Mouse (Mus musculus) limb, embryonic 14.5 days (tissue): Measurements from ENCODE around the gene Zglp1. TPM values are rescaled to one million over a fixed set of nuclear protein-coding genes. Genes with fewer than 3 reads are reported as not detected.
A peak's percentile ranks its signal among the peaks of the same experiment; 100 is the strongest.
"Not testable (repeated sequence)": the region's sequence is repeated elsewhere in the genome, so short reads cannot be mapped to it uniquely, and the experiment has no call there.

Experiments
- ATAC-seq: fragments of 200-750 bp; cut with Nextera tagmentation; 2 replicates; pipeline ENCODE4 v1.8.0; 2017; ENCODE audit warnings: low read depth, moderate number of reproducible peaks, moderate TSS enrichment; ENCODE audit not compliant: low FRiP score
- DNase-seq: peaks from one replicate; pipeline ENCODE4 v3.0.0-alpha.2; 2015; ENCODE audit warnings: low spot score
- H3K27ac ChIP-seq: fragments of 300-500 bp; sonication (generic); replicated peaks from 2 replicates; pipeline ENCODE4 v1.5.1; 2014; ENCODE audit warnings: low read depth, mild to moderate bottlenecking, low read length, moderate library complexity, mixed read lengths
- H3K27me3 ChIP-seq: fragments of 300-500 bp; sonication (generic); 2 replicates; pipeline ENCODE4 v1.6.1; 2014; ENCODE audit warnings: low read length, mixed read lengths; ENCODE audit not compliant: control insufficient read depth, insufficient read depth
- H3K36me3 ChIP-seq: fragments of 300-500 bp; sonication (generic); 2 replicates; pipeline ENCODE4 v1.6.1; 2014; ENCODE audit warnings: mild to moderate bottlenecking, low read length, moderate library complexity, mixed read lengths; ENCODE audit not compliant: control insufficient read depth, insufficient read depth
- H3K4me1 ChIP-seq: fragments of 300-500 bp; sonication (generic); 2 replicates; pipeline ENCODE4 v1.6.1; 2014; ENCODE audit warnings: antibody characterized with exemption, low read length, mixed read lengths; ENCODE audit not compliant: control insufficient read depth, insufficient read depth
- H3K4me2 ChIP-seq: fragments of 300-500 bp; sonication (generic); replicated peaks from 2 replicates; pipeline ENCODE4 v1.6.1; 2014; ENCODE audit warnings: low read depth, mild to moderate bottlenecking, low read length, moderate library complexity; ENCODE audit not compliant: severe bottlenecking
- H3K4me3 ChIP-seq: fragments of 300-500 bp; sonication (generic); replicated peaks from 2 replicates; pipeline ENCODE4 v1.5.1; 2014; ENCODE audit warnings: low read length
- H3K9ac ChIP-seq: fragments of 300-500 bp; sonication (generic); 2 replicates; pipeline ENCODE4 v1.6.1; 2014; ENCODE audit warnings: mild to moderate bottlenecking, low read depth, low read length, moderate library complexity; ENCODE audit not compliant: severe bottlenecking
- H3K9me3 ChIP-seq: fragments of 300-500 bp; sonication (generic); 2 replicates; pipeline ENCODE4 v1.6.1; 2016; ENCODE audit warnings: low read length; ENCODE audit not compliant: control insufficient read depth
- POLR2A ChIP-seq: fragments of 200-500 bp; IDR thresholded peaks from 2 replicates; pipeline ENCODE4 v1.8.0; 2012; ENCODE audit warnings: inconsistent platforms, mild to moderate bottlenecking, moderate library complexity, borderline replicate concordance; ENCODE audit not compliant: insufficient read depth, insufficient read length; ENCODE audit errors: extremely low read depth
- WGBS: fragments of 180-500 bp; shearing (Covaris S2); extraction: QIAGEN DNeasy Blood & Tissue Kit; methylation state at CpG from one replicate; pipeline ENCODE4 v1.1.7; 2014; 5-methylcytosine and 5-hydroxymethylcytosine counted together
- polyA plus RNA-seq, 2 experiments: library from polyadenylated mRNA; depleted of rRNA in 1 of 2; stranded (reverse) in 1 of 2; unstranded in 1 of 2; fragments of >200 nt; fragmentation: Nextera tagmentation in 1 of 2; extraction: Ambion mirVana in 1 of 2; gene quantifications; 2 replicates each; pipeline versions ENCODE4 v1.2.1 to v1.2.3; 2012 to 2014

The Zglp1 gene
- polyA plus RNA-seq, 2 experiments = 1.4 TPM; not detected in 1

GRCm38 (mm10) chr9:21072641-21073040 is 5.7 kb upstream of the Zglp1 start:
- H3K36me3 ChIP-seq = peaks cover 52% of the 10 kb centered on the region

GRCm38 (mm10) chr9:21062928-21063327 is 4.0 kb downstream of the Zglp1 start:
- H3K27me3 ChIP-seq = no peaks in the 10 kb centered on the region
- H3K4me2 ChIP-seq = no peak overlapping the region
- no peak overlapping the region for H3K9ac ChIP-seq
- ATAC-seq (no peak), DNase-seq (no peak)
- peaks cover 25% of the 10 kb centered on the region for H3K36me3 ChIP-seq
- H3K4me1 ChIP-seq = no peaks in the 10 kb centered on the region
- TF ChIP-seq POLR2A = no peak
- no peak overlapping the region for H3K27ac ChIP-seq
- whole genome bisulfite sequencing = 92% methylated on average over 2 of the region's 2 CpGs
- no peaks in the 10 kb centered on the region for H3K9me3 ChIP-seq
- no peak overlapping the region for H3K4me3 ChIP-seq

More at GRCm38 (mm10) chr9:21072641-21073040, 5.7 kb upstream of the Zglp1 start:
- peak overlapping the region; percentile 84 for H3K4me2 ChIP-seq
- no peaks in the 10 kb centered on the region for H3K9me3 ChIP-seq
- H3K4me1 ChIP-seq = 0 out of 2 replicates have a peak, but pooled peaks cover 6% of the 10 kb centered on the region
- DNase-seq (peak; percentile 7), ATAC-seq (peak; percentile 1; the same call in 1 of the 2 replicates)
- peak overlapping the region; percentile 89 for H3K4me3 ChIP-seq
- H3K27ac ChIP-seq = no peak overlapping the region; the same call in 1 of the 2 replicates
- 20% methylated on average over 4 of the region's 4 CpGs for WGBS
- peak overlapping the region; percentile 87 for H3K9ac ChIP-seq
- H3K27me3 ChIP-seq = no peaks in the 10 kb centered on the region
- no peak for TF ChIP-seq POLR2A

GRCm38 (mm10) chr9:21051578-21051977 is 15.3 kb downstream of the Zglp1 start:
- H3K27me3 ChIP-seq = no peaks in the 10 kb centered on the region
- H3K4me3 ChIP-seq = no peak overlapping the region
- DNase-seq (no peak), ATAC-seq (no peak)
- H3K27ac ChIP-seq = no peak overlapping the region
- H3K36me3 ChIP-seq = no peaks in the 10 kb centered on the region
- no peak for TF ChIP-seq POLR2A
- no peak overlapping the region for H3K9ac ChIP-seq
- WGBS = 65% methylated on average over 10 of the region's 10 CpGs
- no peaks in the 10 kb centered on the region for H3K9me3 ChIP-seq
- H3K4me2 ChIP-seq = no peak overlapping the region
- no peaks in the 10 kb centered on the region for H3K4me1 ChIP-seq

- 78% methylated on average over 3 of the region's 3 CpGs for WGBS
- Histone ChIP-seq H3K27ac (no peak overlapping the region), H3K9me3 (no peaks in the 10 kb centered on the region), H3K36me3 (no peaks in the 10 kb centered on the region), H3K4me2 (no peak overlapping the region), H3K9ac (no peak overlapping the region), H3K4me3 (no peak overlapping the region), H3K4me1 (no peaks in the 10 kb centered on the region), H3K27me3 (no peaks in the 10 kb centered on the region)
- DNase-seq = no peak
- no peak for ATAC-seq
- no peak for TF ChIP-seq POLR2A
Measured at GRCm38 (mm10) chr9:21045235-21045634, 21.7 kb downstream of the Zglp1 start.

GRCm38 (mm10) chr9:21044785-21045184 is 22.1 kb downstream of the Zglp1 start:
- H3K27ac ChIP-seq, H3K4me2 ChIP-seq, H3K4me3 ChIP-seq, DNase-seq, H3K27me3 ChIP-seq, ATAC-seq, H3K9ac ChIP-seq, H3K9me3 ChIP-seq, H3K4me1 ChIP-seq, H3K36me3 ChIP-seq: not testable (repeated sequence)
- 45% methylated on average over 1 of the region's 1 CpGs for WGBS

- Histone ChIP-seq H3K4me1 (no peaks in the 10 kb centered on the region), H3K27me3 (peaks cover 10% of the 10 kb centered on the region), H3K9ac (no peak overlapping the region), H3K36me3 (no peaks in the 10 kb centered on the region), H3K9me3 (no peaks in the 10 kb centered on the region), H3K4me3 (no peak overlapping the region), H3K27ac (no peak overlapping the region), H3K4me2 (no peak overlapping the region)
- 94% methylated on average over 4 of the region's 4 CpGs for WGBS
- TF ChIP-seq POLR2A = no peak
- no peak for ATAC-seq
- no peak for DNase-seq
Measured at GRCm38 (mm10) chr9:21043563-21043962, 23.3 kb downstream of the Zglp1 start.
